Mouse (Mus musculus): ENCODE data around the gene Dis3.

GRCm38 (mm10) chr14:99129050-99129449 is 29.5 kb upstream of the Dis3 start:
- TF ChIP-seq CTCF (IDR thresholded peaks at IDR 0.05; ENCODE audit: extremely low read depth, insufficient read depth, low read length) (no peak), POLR2A (IDR thresholded peaks at IDR 0.05; ENCODE audit: extremely low read depth, insufficient read depth, low read length) (no peak)

All from cortical plate, adult 2 months (tissue).